Mouse (Mus musculus): ENCODE data around the gene Rab17.

GRCm38 (mm10) chr1:90926030-90926429 is 43.4 kb downstream of the Rab17 start:
- TF ChIP-seq CTCF (IDR thresholded peaks at IDR 0.05; ENCODE audit: low read depth) (no peak), EP300 (IDR thresholded peaks at IDR 0.05; ENCODE audit: low read depth) (no peak)
